Mouse (Mus musculus): ENCODE results near the gene Wwtr1. TPM values are rescaled to one million over a fixed set of nuclear protein-coding genes. Genes with fewer than 3 reads are reported as not detected.

Gene Wwtr1
- polyA plus RNA-seq, 2 experiments = 0.93 to 1.5 TPM

GRCm38 (mm10) chr3:57500846-57501245, 74.9 kb downstream of the Wwtr1 start:
- no peaks in the 10 kb centered on the region for H3K4me1 ChIP-seq (replicated peaks; ENCODE audit: control insufficient read depth in 2 of 2, insufficient read depth in 2 of 2, low read length in 1 of 2)
- no peak overlapping the region for H3K4me2 ChIP-seq (ENCODE audit: low read depth)
- H3K27me3 ChIP-seq (ENCODE audit: control insufficient read depth, insufficient read depth, low read length) = no peaks in the 10 kb centered on the region
- no peak overlapping the region for H3K9ac ChIP-seq (replicated peaks)
- WGBS (ENCODE audit: insufficient replicate concordance) = 73% methylated on average over 9 of the region's 9 CpGs
- TF ChIP-seq CTCF (IDR thresholded peaks at IDR 0.05; ENCODE audit: low read depth) = no peak
- TF ChIP-seq EP300 (IDR thresholded peaks at IDR 0.05; ENCODE audit: low read depth) = no peak
- H3K9me3 ChIP-seq (ENCODE audit: control insufficient read depth, low read length) = no peaks in the 10 kb centered on the region
- H3K36me3 ChIP-seq (replicated peaks; ENCODE audit: control insufficient read depth, insufficient read depth, low read depth) = no peaks in the 10 kb centered on the region
- H3K4me3 ChIP-seq (ENCODE audit: insufficient read depth in 1 of 2, low read depth in 2 of 2, low read length in 2 of 2) = no peak overlapping the region
- H3K27ac ChIP-seq = no peak overlapping the region
- DNase-seq (ENCODE audit: low read depth in 3 of 3, low spot score in 3 of 3) (no peak), ATAC-seq (ENCODE audit: insufficient read depth) (no peak)

- no peaks in the 10 kb centered on the region for H3K9me3 ChIP-seq (ENCODE audit: control insufficient read depth, low read length)
- no peak overlapping the region for H3K4me2 ChIP-seq (ENCODE audit: low read depth)
- H3K27ac ChIP-seq = no peak overlapping the region
- no peaks in the 10 kb centered on the region for H3K4me1 ChIP-seq (replicated peaks; ENCODE audit: control insufficient read depth in 2 of 2, insufficient read depth in 2 of 2, low read length in 1 of 2)
- 52% methylated on average over 1 of the region's 1 CpGs for WGBS (ENCODE audit: insufficient replicate concordance)
- ATAC-seq (ENCODE audit: insufficient read depth) = no peak
- TF ChIP-seq CTCF (IDR thresholded peaks at IDR 0.05; ENCODE audit: low read depth) = no peak
- no peak for TF ChIP-seq EP300 (IDR thresholded peaks at IDR 0.05; ENCODE audit: low read depth)
- no peak for DNase-seq (ENCODE audit: low read depth in 3 of 3, low spot score in 3 of 3)
- H3K27me3 ChIP-seq (ENCODE audit: control insufficient read depth, insufficient read depth, low read length) = no peaks in the 10 kb centered on the region
- no peak overlapping the region for H3K4me3 ChIP-seq (ENCODE audit: insufficient read depth in 1 of 2, low read depth in 2 of 2, low read length in 2 of 2)
- no peaks in the 10 kb centered on the region for H3K36me3 ChIP-seq (replicated peaks; ENCODE audit: control insufficient read depth, insufficient read depth, low read depth)
- H3K9ac ChIP-seq (replicated peaks) = no peak overlapping the region
These were observed 77.9 kb downstream of the Wwtr1 start for GRCm38 (mm10) chr3:57497791-57498190.

DNA sequence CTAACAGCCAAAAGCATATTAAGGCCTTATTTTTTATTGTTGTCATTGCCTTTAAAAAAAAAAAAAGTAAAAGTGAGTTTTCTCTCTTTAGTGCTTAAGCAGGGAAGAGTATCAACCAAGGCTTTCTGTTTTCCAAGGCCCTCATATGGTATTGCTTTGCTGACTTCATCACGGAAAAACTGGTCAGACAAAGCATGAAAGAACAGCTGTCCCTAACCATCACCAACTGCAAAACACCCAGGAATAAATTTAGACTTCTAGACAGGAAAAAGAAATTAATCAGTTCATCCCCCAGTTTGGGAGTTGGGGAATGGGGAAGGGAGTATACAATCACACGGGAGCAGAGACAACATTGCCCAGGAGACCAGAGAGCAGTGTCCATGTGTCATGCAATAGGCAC, 79.3 kb downstream of the Wwtr1 start:
- Histone ChIP-seq H3K9me3 (ENCODE audit: control insufficient read depth, low read length) (no peaks in the 10 kb centered on the region), H3K27me3 (ENCODE audit: control insufficient read depth, insufficient read depth, low read length) (no peaks in the 10 kb centered on the region), H3K4me2 (ENCODE audit: low read depth) (no peak overlapping the region), H3K9ac (replicated peaks) (no peak overlapping the region), H3K27ac (no peak overlapping the region), H3K4me3 (ENCODE audit: insufficient read depth in 1 of 2, low read depth in 2 of 2, low read length in 2 of 2) (no peak overlapping the region), H3K4me1 (replicated peaks; ENCODE audit: control insufficient read depth in 2 of 2, insufficient read depth in 2 of 2, low read length in 1 of 2) (no peaks in the 10 kb centered on the region), H3K36me3 (replicated peaks; ENCODE audit: control insufficient read depth, insufficient read depth, low read depth) (no peaks in the 10 kb centered on the region)
- TF ChIP-seq EP300 (IDR thresholded peaks at IDR 0.05; ENCODE audit: low read depth) (no peak), CTCF (IDR thresholded peaks at IDR 0.05; ENCODE audit: low read depth) (no peak)
- ATAC-seq (ENCODE audit: insufficient read depth) (no peak), DNase-seq (ENCODE audit: low read depth in 3 of 3, low spot score in 3 of 3) (no peak)
- WGBS (ENCODE audit: insufficient replicate concordance) = 63% methylated on average over 2 of the region's 2 CpGs

GRCm38 (mm10) chr3:57487455-57488153, 88.1 kb downstream of the Wwtr1 start:
- Histone ChIP-seq H3K9me3 (ENCODE audit: control insufficient read depth, low read length) (no peaks in the 10 kb centered on the region), H3K27me3 (ENCODE audit: control insufficient read depth, insufficient read depth, low read length) (no peaks in the 10 kb centered on the region), H3K9ac (replicated peaks) (no peak overlapping the region), H3K4me3 (ENCODE audit: insufficient read depth in 1 of 2, low read depth in 2 of 2, low read length in 2 of 2) (no peak overlapping the region), H3K4me1 (replicated peaks; ENCODE audit: control insufficient read depth in 2 of 2, insufficient read depth in 2 of 2, low read length in 1 of 2) (no peaks in the 10 kb centered on the region), H3K27ac (no peak overlapping the region), H3K4me2 (ENCODE audit: low read depth) (no peak overlapping the region), H3K36me3 (replicated peaks; ENCODE audit: control insufficient read depth, insufficient read depth, low read depth) (no peaks in the 10 kb centered on the region)
- no peak for DNase-seq (ENCODE audit: low read depth in 3 of 3, low spot score in 3 of 3)
- WGBS (ENCODE audit: insufficient replicate concordance) = 45% methylated on average over 8 of the region's 8 CpGs
- TF ChIP-seq EP300 (IDR thresholded peaks at IDR 0.05; ENCODE audit: low read depth) = no peak
- TF ChIP-seq CTCF (IDR thresholded peaks at IDR 0.05; ENCODE audit: low read depth) = no peak
- ATAC-seq (ENCODE audit: insufficient read depth) = no peak

- Histone ChIP-seq H3K27ac (no peak overlapping the region), H3K27me3 (ENCODE audit: control insufficient read depth, insufficient read depth, low read length) (no peaks in the 10 kb centered on the region), H3K9ac (replicated peaks) (no peak overlapping the region), H3K4me1 (replicated peaks; ENCODE audit: control insufficient read depth in 2 of 2, insufficient read depth in 2 of 2, low read length in 1 of 2) (no peaks in the 10 kb centered on the region), H3K36me3 (replicated peaks; ENCODE audit: control insufficient read depth, insufficient read depth, low read depth) (no peaks in the 10 kb centered on the region), H3K4me3 (ENCODE audit: insufficient read depth in 1 of 2, low read depth in 2 of 2, low read length in 2 of 2) (no peak overlapping the region), H3K4me2 (ENCODE audit: low read depth) (no peak overlapping the region), H3K9me3 (ENCODE audit: control insufficient read depth, low read length) (no peaks in the 10 kb centered on the region)
- no peak for DNase-seq (ENCODE audit: low read depth in 3 of 3, low spot score in 3 of 3)
- ATAC-seq (ENCODE audit: insufficient read depth) = no peak
- 68% methylated on average over 4 of the region's 4 CpGs for WGBS (ENCODE audit: insufficient replicate concordance)
- TF ChIP-seq EP300 (IDR thresholded peaks at IDR 0.05; ENCODE audit: low read depth) = no peak
These were observed 89.6 kb downstream of the Wwtr1 start for GRCm38 (mm10) chr3:57486068-57486467.

Measured in liver, embryonic 14.5 days (tissue).